Mouse (Mus musculus) embryonic facial prominence, embryonic 10.5 days (tissue): ENCODE results near the gene Pcbp3. TPM values are rescaled to one million over a fixed set of nuclear protein-coding genes. Genes with fewer than 3 reads are reported as not detected.
"Not testable (repeated sequence)": the region's sequence is repeated elsewhere in the genome, so short reads cannot be mapped to it uniquely, and the experiment has no call there.

ENCODE experiments used
- DNase-seq: peaks from one replicate; pipeline ENCODE4 v3.0.0-alpha.2; 2017; ENCODE audit warnings: low spot score
- H3K27ac ChIP-seq: fragments of 300-500 bp; sonication (generic); replicated peaks from 2 replicates; pipeline ENCODE4 v1.5.1; 2016; ENCODE audit warnings: mild to moderate bottlenecking
- H3K27me3 ChIP-seq: fragments of 300-500 bp; sonication (generic); replicated peaks from 2 replicates; pipeline ENCODE4 v1.6.1; 2016; ENCODE audit warnings: low read depth, mild to moderate bottlenecking; ENCODE audit not compliant: poor library complexity, severe bottlenecking
- H3K36me3 ChIP-seq: fragments of 300-500 bp; sonication (generic); replicated peaks from 2 replicates; pipeline ENCODE4 v1.6.1; 2016; ENCODE audit warnings: mild to moderate bottlenecking, moderate library complexity
- H3K4me1 ChIP-seq: fragments of 300-500 bp; sonication (generic); 2 replicates; pipeline ENCODE4 v1.6.1; 2016
- H3K4me3 ChIP-seq: fragments of 300-500 bp; sonication (generic); 2 replicates; pipeline ENCODE4 v1.5.1; 2016; ENCODE audit warnings: mild to moderate bottlenecking, moderate library complexity
- H3K9me3 ChIP-seq: fragments of 300-500 bp; sonication (generic); 2 replicates; pipeline ENCODE4 v1.6.1; 2016; ENCODE audit warnings: mild to moderate bottlenecking
- WGBS: fragments of 180-500 bp; shearing (Covaris S2); methylation state at CpG from one replicate; pipeline ENCODE4 v1.1.7; 2016; 5-methylcytosine and 5-hydroxymethylcytosine counted together
- polyA plus RNA-seq: library from polyadenylated mRNA; unstranded; fragments of >200 nt; fragmentation: Nextera tagmentation; extraction: Ambion mirVana; gene quantifications from 2 replicates; pipeline ENCODE4 v1.2.1, GENCODE M21; 2016

Gene Pcbp3
- polyA plus RNA-seq, 1 experiment from 2014 or later = 57.7 TPM

DNA sequence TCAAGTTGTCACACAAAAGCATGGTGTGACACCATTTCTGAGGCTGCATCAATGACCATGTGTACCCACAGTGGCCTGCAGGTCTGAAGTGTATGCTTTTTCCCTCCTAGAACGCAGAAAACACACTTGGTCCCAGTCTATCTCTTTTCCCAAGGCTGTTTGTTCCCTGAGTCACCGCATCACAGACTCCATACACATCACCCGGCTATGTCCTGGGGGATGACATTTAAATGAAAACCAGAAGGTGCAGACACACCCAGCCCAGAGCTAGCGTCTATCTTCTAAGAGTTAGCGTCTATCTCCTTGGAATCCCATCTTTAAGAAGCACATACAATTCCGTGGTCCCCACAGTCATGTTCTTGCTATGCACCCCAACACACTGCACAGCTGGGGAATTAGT is 192.1 kb downstream of the Pcbp3 start:
- 83% methylated on average over 6 of the region's 6 CpGs for WGBS
- H3K36me3 ChIP-seq = peaks cover 27% of the 10 kb centered on the region
- H3K4me3 ChIP-seq = no peak overlapping the region
- H3K27ac ChIP-seq = no peak overlapping the region
- H3K4me1 ChIP-seq = peaks cover 4% of the 10 kb centered on the region; the same call in 1 of the 2 replicates
- no peak for DNase-seq
- H3K27me3 ChIP-seq = no peaks in the 10 kb centered on the region
- H3K9me3 ChIP-seq = no peaks in the 10 kb centered on the region

DNA sequence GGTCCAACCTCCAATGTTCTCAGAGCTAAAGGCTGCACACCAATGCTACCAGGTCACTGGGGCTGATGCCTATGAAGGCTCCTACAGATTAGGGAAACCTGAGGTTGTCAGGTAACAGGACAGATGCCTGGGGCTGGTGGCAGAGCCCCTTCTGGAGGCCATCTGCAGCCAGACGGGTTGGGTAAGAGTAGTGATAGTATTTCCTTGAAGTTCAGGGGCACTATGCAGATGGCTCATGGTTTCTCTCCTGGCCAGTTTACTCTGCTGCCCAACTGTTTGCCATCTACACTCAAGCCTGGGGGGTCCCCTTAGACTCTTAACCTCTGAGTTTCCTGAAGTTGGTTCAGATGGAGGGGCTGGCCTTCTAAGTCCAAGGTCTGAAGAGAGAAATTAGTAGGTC is 195.5 kb downstream of the Pcbp3 start:
- peaks cover 31% of the 10 kb centered on the region for H3K36me3 ChIP-seq
- peaks cover 3% of the 10 kb centered on the region; the same call in 1 of the 2 replicates for H3K4me1 ChIP-seq
- H3K27me3 ChIP-seq = no peaks in the 10 kb centered on the region
- no peak overlapping the region for H3K27ac ChIP-seq
- no peak for DNase-seq
- WGBS = 83% methylated on average over 1 of the region's 1 CpGs
- no peaks in the 10 kb centered on the region for H3K9me3 ChIP-seq
- no peak overlapping the region for H3K4me3 ChIP-seq

DNA sequence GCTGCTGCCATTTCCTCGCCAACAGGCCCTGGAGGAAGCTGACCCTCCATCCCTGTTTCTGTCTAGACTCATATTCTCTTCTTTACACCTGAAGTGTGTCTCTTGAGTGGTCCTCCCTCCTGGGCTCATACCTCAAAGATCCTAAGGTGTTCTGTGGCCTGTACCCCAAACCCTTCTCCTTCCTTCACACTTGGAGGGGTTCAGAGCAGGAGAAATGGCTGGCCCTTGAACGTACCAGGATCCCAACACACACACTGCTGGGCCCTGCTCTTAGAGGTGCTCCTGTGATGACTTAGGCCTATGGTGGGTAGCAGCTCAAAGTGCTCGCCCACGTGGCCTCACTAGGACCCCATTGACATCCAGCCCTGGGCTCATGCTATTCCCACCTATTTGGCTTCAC is 196.8 kb downstream of the Pcbp3 start:
- peak; percentile 5 for DNase-seq

DNA sequence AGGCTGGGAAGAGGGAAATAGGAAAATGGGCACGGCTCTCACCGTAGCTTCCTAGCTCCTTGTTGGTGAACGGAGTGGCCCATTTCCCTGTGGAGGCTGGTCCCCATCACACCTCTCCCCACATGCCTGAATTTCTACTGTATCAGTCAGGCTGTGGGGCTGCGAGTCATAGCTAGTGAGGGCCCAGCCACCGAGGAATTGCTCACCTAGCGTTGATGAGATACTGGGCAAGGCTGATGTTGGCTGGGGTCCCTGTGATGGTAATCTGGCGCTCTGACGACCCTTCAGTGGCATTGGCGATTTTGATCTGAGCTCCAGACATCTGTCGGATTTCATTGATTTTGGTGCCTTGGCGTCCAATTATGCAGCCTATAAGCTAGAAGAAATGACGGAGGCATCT is 198.7 kb downstream of the Pcbp3 start:
- Histone ChIP-seq H3K4me1 (no peaks in the 10 kb centered on the region), H3K27ac (no peak overlapping the region), H3K4me3 (no peak overlapping the region), H3K36me3 (peaks cover 30% of the 10 kb centered on the region), H3K27me3 (no peaks in the 10 kb centered on the region), H3K9me3 (no peaks in the 10 kb centered on the region)
- 91% methylated on average over 12 of the region's 12 CpGs for WGBS
- no peak for DNase-seq

More for the DNA sequence above, 196.8 kb downstream of the Pcbp3 start:
- WGBS = 88% methylated on average over 4 of the region's 4 CpGs
- H3K36me3 ChIP-seq = peaks cover 30% of the 10 kb centered on the region
- H3K27ac ChIP-seq = no peak overlapping the region
- H3K4me1 ChIP-seq = no peaks in the 10 kb centered on the region
- no peaks in the 10 kb centered on the region for H3K27me3 ChIP-seq
- no peak overlapping the region for H3K4me3 ChIP-seq
- no peaks in the 10 kb centered on the region for H3K9me3 ChIP-seq

DNA sequence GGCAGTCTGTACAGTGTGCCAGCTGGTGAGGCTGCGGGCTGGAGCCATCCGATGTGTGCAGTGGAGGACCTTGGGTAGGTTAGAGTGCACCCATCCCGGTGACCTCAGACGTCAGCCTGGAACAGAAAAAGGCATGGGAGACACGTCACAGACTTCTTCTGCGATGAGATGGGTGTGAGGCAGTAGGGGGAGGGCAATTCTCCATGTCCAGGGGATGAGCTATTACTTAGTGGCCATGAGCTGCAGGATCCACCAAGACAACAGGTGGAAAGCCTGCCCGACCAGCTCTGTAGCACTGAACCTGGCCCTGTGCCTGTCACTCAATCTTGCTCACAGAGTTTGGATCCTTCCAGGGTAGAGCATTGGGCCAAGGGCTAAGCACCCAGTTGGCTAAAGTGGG is 199.3 kb downstream of the Pcbp3 start:
- Histone ChIP-seq H3K4me1 (no peaks in the 10 kb centered on the region), H3K9me3 (no peaks in the 10 kb centered on the region), H3K27me3 (no peaks in the 10 kb centered on the region), H3K4me3 (no peak overlapping the region), H3K36me3 (peaks cover 26% of the 10 kb centered on the region), H3K27ac (no peak overlapping the region)
- 88% methylated on average over 7 of the region's 7 CpGs for WGBS
- no peak for DNase-seq

DNA sequence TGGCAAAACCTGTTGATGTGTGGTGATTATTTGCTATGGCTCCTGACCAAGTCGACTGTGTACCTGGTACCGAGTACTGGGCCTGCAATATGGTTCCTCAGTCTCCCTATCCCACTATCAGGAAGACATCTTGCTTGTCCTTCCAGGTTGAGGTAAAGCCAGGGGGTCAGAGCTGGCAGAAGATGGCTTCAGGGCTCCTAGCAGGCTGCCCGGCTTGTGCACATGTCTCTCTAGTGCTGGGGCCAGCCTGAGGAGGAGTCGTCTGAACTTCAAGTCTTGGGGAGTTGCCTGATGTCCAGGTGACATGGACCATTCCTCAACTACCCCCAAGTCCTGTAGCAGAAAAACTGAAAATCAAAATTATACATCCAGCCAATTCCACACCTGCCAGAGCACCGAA is 201.8 kb downstream of the Pcbp3 start:
- Histone ChIP-seq H3K4me3 (no peak overlapping the region), H3K4me1 (no peaks in the 10 kb centered on the region), H3K27ac (no peak overlapping the region), H3K27me3 (no peaks in the 10 kb centered on the region), H3K36me3 (0 out of 2 replicates have a peak, but pooled peaks cover 9% of the 10 kb centered on the region), H3K9me3 (no peaks in the 10 kb centered on the region)
- DNase-seq = no peak
- WGBS = 94% methylated on average over 5 of the region's 5 CpGs

DNA sequence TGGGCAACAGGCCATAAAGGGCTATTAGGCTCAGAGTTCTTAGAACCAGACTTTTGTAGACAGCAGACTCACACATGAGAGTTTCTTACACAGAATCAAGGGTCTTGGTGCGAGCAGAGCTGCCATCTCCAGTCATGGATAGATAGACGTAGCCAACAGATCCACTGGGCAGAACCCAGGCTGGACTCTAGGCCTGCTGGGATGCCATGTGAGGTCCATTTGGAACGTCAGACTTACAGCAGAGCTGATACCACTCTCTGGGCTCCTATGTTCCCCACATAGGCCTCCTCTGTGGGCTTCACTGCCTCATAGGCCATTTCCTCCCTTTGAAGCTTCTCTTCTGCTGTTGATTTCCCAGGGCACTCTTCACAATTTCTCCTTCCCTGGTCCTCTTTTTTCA is 208.0 kb downstream of the Pcbp3 start:
- no peak for DNase-seq
- Histone ChIP-seq H3K36me3 (no peaks in the 10 kb centered on the region), H3K27ac (no peak overlapping the region), H3K27me3 (no peaks in the 10 kb centered on the region), H3K9me3 (peaks cover 6% of the 10 kb centered on the region), H3K4me1 (no peaks in the 10 kb centered on the region), H3K4me3 (no peak overlapping the region)
- 81% methylated on average over 3 of the region's 3 CpGs for WGBS

DNA sequence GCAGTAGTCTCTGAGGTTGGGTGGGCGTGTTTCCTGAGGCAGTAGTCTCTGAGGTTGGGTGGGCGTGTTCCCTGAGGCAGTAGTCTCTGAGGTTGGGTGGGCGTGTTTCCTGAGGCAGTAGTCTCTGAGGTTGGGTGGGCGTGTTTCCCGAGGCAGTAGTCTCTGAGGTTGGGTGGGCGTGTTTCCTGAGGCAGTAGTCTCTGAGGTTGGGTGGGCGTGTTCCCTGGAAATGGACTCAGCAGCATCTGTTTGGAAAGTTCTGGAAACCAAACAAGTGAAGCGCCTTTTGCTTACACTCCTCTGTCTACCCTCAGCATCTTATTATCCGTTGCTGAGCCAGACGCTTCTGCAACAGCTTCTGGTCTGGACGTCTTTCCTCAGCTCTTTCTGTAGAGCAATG is 217.4 kb downstream of the Pcbp3 start:
- H3K27ac ChIP-seq, DNase-seq, H3K27me3 ChIP-seq, H3K4me1 ChIP-seq, H3K36me3 ChIP-seq, H3K4me3 ChIP-seq: not testable (repeated sequence)
- peaks cover 16% of the 10 kb centered on the region for H3K9me3 ChIP-seq
- WGBS = 62% methylated on average over 11 of the region's 11 CpGs

DNA sequence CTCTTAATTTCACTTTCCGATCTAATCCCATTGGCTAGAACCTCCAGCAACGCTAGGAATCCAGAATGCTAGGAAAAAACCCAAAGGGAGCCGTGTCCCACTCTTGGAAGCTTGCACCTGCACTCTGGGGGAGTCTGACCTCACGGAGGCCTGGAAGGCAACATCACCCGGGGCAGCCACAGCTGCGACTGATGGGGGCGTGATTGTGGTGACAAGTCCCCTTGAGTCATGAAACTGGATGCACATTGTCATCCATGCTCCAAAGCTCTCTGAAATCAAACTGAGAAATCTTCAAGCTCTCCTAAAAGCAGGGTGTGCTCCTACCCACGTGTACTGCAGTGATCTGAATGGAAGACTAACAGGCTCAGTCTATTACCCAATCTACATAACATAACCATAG is 224.9 kb downstream of the Pcbp3 start:
- WGBS = 72% methylated on average over 8 of the region's 8 CpGs
- 0 out of 2 replicates have a peak, but pooled peaks cover 3% of the 10 kb centered on the region for H3K9me3 ChIP-seq
- DNase-seq = no peak
- peaks cover 29% of the 10 kb centered on the region for H3K4me1 ChIP-seq
- no peaks in the 10 kb centered on the region for H3K27me3 ChIP-seq
- no peak overlapping the region for H3K4me3 ChIP-seq
- no peaks in the 10 kb centered on the region for H3K36me3 ChIP-seq
- H3K27ac ChIP-seq = no peak overlapping the region

DNA sequence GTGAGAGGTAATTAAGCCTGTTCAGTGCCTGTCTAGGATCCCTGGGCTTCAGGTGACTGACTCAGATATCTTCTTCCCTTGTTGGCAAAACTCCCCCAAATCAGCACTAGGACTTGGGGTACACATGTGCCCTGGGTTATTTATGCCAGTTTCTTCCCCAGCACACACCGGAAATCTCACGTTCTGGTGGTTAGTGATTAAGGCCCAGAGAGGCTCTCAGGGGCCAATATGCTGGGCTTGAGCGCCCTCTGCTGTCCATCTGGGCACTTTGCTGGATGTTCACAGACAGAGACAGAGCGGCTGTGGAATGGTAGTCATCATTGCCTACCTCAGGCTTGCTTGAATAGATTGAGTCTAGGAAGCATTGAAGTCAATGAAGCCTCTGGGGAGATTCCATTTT is 226.7 kb downstream of the Pcbp3 start:
- H3K4me3 ChIP-seq = no peak overlapping the region
- no peaks in the 10 kb centered on the region for H3K36me3 ChIP-seq
- peaks cover 36% of the 10 kb centered on the region for H3K4me1 ChIP-seq
- no peaks in the 10 kb centered on the region for H3K9me3 ChIP-seq
- WGBS = 5% methylated on average over 4 of the region's 4 CpGs
- peak; percentile 86 for DNase-seq
- H3K27ac ChIP-seq = no peak overlapping the region
- H3K27me3 ChIP-seq = no peaks in the 10 kb centered on the region

DNA sequence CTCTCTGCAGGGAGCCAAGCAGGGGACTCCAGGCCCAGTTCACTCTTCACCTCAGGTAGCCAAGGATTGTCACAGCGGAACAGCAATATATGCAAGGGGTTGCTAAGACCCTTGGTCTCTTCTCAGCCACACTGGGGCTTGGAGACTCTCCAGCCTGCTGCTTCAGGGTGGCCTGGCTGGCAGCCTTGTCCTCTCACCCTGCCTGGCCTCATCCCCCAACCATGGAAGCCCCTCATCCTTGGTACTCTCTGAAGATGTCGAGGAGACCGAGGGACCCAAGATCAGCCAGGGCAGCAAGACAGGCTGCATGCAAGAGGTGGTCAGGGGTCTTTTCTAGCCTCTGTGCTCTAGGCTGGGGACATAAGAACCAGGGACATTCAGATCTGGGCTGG is 228.0 kb downstream of the Pcbp3 start:
- DNase-seq = peak; percentile 8
- no peaks in the 10 kb centered on the region for H3K9me3 ChIP-seq
- no peaks in the 10 kb centered on the region for H3K36me3 ChIP-seq
- H3K4me1 ChIP-seq = peaks cover 36% of the 10 kb centered on the region
- WGBS = 40% methylated on average over 3 of the region's 3 CpGs
- H3K27ac ChIP-seq = peak overlapping the region; percentile 84
- peak overlapping the region; percentile 38 for H3K4me3 ChIP-seq
- H3K27me3 ChIP-seq = no peaks in the 10 kb centered on the region

DNA sequence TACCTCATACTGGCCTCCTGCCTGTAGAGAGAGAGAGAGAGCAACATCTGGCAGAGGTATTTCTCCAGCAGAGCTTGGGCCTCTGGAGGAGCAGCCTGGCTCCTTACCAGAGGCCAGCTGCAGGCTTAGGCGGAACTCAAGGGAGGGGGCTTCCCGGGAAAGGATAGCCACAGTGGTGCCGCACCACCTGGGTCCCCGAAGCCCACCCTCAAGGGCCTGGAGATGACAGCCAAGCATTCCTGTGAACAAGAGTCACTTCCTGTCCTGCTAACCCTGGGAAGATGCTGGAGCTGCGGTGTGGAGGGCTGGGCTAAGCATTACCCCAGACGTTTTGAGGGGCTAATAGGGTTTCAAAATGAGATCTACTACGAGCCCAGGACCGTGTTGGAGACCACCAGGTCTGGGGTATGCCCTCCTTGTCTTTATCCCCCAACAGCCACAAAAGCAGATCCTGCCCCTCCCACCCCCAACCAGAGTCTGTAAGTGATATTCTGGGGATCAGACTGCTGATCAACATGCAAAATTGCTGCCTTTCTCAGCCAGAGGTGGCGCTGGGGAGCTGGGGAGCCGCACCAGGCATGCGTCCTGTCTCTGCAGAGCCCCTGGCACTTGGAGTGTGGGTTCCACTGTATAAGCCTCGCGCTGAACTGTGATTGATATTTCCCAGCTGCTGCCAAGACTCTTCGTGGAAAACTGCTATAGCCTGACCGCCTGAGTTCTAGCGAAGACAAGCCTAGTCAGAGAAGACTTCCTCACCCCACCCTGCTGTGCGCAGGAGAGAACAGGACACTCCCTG is 228.6 kb downstream of the Pcbp3 start:
- Histone ChIP-seq H3K9me3 (no peaks in the 10 kb centered on the region), H3K36me3 (no peaks in the 10 kb centered on the region), H3K4me1 (peaks cover 39% of the 10 kb centered on the region), H3K4me3 (peak overlapping the region; percentile 38), H3K27me3 (no peaks in the 10 kb centered on the region), H3K27ac (peak overlapping the region; percentile 84)
- WGBS = 10% methylated on average over 17 of the region's 17 CpGs
- peak; percentile 87 for DNase-seq

DNA sequence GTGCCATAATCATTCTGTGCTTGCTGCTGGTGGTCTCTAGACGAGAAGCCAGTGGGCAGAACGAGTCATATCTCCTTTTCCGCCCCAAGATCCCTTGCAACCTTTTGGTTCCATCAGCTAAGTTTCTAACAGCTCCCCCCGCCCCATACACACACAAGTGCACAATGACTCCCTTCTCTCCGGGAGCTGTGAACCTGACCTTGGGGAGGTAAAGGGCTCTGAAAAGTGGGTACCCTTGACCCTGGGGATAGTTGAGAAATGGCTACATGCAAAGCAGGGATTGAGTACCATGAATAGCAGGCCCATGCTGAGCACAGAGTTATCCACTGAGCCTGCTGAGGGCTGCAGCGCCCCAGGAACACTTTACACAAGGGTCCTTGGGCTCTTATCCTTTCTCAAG is 229.3 kb downstream of the Pcbp3 start:
- 0 out of 2 replicates have a peak overlapping the region, but pooled peaks have one; percentile 38 for H3K4me3 ChIP-seq
- no peak for DNase-seq
- H3K9me3 ChIP-seq = no peaks in the 10 kb centered on the region
- H3K27me3 ChIP-seq = no peaks in the 10 kb centered on the region
- H3K4me1 ChIP-seq = peaks cover 43% of the 10 kb centered on the region
- peak overlapping the region; percentile 84 for H3K27ac ChIP-seq
- WGBS = 63% methylated on average over 6 of the region's 6 CpGs
- H3K36me3 ChIP-seq = no peaks in the 10 kb centered on the region
